Mouse (Mus musculus): ENCODE measurements at regions not wholly inside any gene's neighbourhood (a gene's known extent, or its start where the extent isn't known, plus 50 kb on each side); places are given as distances from the start of the nearest gene placed in this dataset.

- H3K36me3 ChIP-seq (ENCODE audit: poor library complexity, severe bottlenecking), result no peaks in the 10 kb centered on the region
- no peak overlapping the region for H3K4me3 ChIP-seq
- H3K9me3 ChIP-seq (replicated peaks), result no peaks in the 10 kb centered on the region
- H3K9ac ChIP-seq, result no peak overlapping the region
- no peak overlapping the region for H3K4me2 ChIP-seq
- H3K27ac ChIP-seq, result no peak overlapping the region
- WGBS, result 71% methylated on average over 5 of the region's 5 CpGs
- no peaks in the 10 kb centered on the region for H3K27me3 ChIP-seq
- no peaks in the 10 kb centered on the region for H3K4me1 ChIP-seq
- ATAC-seq, result peak; percentile 36; the same call in 1 of the 2 replicates
Observed at GRCm38 (mm10) chr16:71812840-71813239, 495.3 kb upstream of the Robo1 start.

GRCm38 (mm10) chr16:71835325-71835724, 472.8 kb upstream of the Robo1 start:
- no peak overlapping the region for H3K9ac ChIP-seq
- 83% methylated on average over 2 of the region's 2 CpGs for WGBS
- H3K27ac ChIP-seq, result no peak overlapping the region
- H3K9me3 ChIP-seq (replicated peaks), result no peaks in the 10 kb centered on the region
- no peak overlapping the region for H3K4me2 ChIP-seq
- ATAC-seq, result no peak
- H3K4me1 ChIP-seq, result no peaks in the 10 kb centered on the region
- H3K27me3 ChIP-seq, result no peaks in the 10 kb centered on the region
- no peaks in the 10 kb centered on the region for H3K36me3 ChIP-seq (ENCODE audit: poor library complexity, severe bottlenecking)
- H3K4me3 ChIP-seq, result no peak overlapping the region

GRCm38 (mm10) chr16:71850097-71850496, 458.0 kb upstream of the Robo1 start:
- H3K27ac ChIP-seq, result no peak overlapping the region
- H3K4me2 ChIP-seq, result no peak overlapping the region
- no peaks in the 10 kb centered on the region for H3K9me3 ChIP-seq (replicated peaks)
- H3K9ac ChIP-seq, result no peak overlapping the region
- ATAC-seq, result no peak
- WGBS, result 82% methylated on average over 3 of the region's 3 CpGs
- no peak overlapping the region for H3K4me3 ChIP-seq
- H3K36me3 ChIP-seq (ENCODE audit: poor library complexity, severe bottlenecking), result no peaks in the 10 kb centered on the region
- H3K27me3 ChIP-seq, result no peaks in the 10 kb centered on the region
- peaks cover 6% of the 10 kb centered on the region for H3K4me1 ChIP-seq

- H3K4me3 ChIP-seq, result no peak overlapping the region
- no peak overlapping the region for H3K27ac ChIP-seq
- H3K9me3 ChIP-seq (replicated peaks), result no peaks in the 10 kb centered on the region
- no peaks in the 10 kb centered on the region for H3K36me3 ChIP-seq (ENCODE audit: poor library complexity, severe bottlenecking)
- 82% methylated on average over 3 of the region's 3 CpGs for WGBS
- no peak for ATAC-seq
- H3K4me1 ChIP-seq, result no peaks in the 10 kb centered on the region
- H3K9ac ChIP-seq, result no peak overlapping the region
- no peak overlapping the region for H3K4me2 ChIP-seq
- no peaks in the 10 kb centered on the region for H3K27me3 ChIP-seq
Observed at GRCm38 (mm10) chr16:71851590-71852190, 456.4 kb upstream of the Robo1 start.

- ATAC-seq, result no peak
- Histone ChIP-seq H3K4me1 (no peaks in the 10 kb centered on the region), H3K4me2 (no peak overlapping the region), H3K27ac (no peak overlapping the region), H3K4me3 (no peak overlapping the region), H3K9me3 (replicated peaks) (no peaks in the 10 kb centered on the region), H3K36me3 (ENCODE audit: poor library complexity, severe bottlenecking) (no peaks in the 10 kb centered on the region), H3K27me3 (no peaks in the 10 kb centered on the region), H3K9ac (no peak overlapping the region)
Observed at GRCm38 (mm10) chr16:71857877-71858276, 450.2 kb upstream of the Robo1 start.

- 93% methylated on average over 2 of the region's 2 CpGs for WGBS
- no peaks in the 10 kb centered on the region for H3K9me3 ChIP-seq (replicated peaks)
- no peak for ATAC-seq
- no peak overlapping the region for H3K4me3 ChIP-seq
- H3K36me3 ChIP-seq (ENCODE audit: poor library complexity, severe bottlenecking), result no peaks in the 10 kb centered on the region
- no peak overlapping the region for H3K9ac ChIP-seq
- no peaks in the 10 kb centered on the region for H3K27me3 ChIP-seq
- H3K4me1 ChIP-seq, result no peaks in the 10 kb centered on the region
- no peak overlapping the region for H3K27ac ChIP-seq
- no peak overlapping the region for H3K4me2 ChIP-seq
Observed at GRCm38 (mm10) chr16:71860205-71860604, 447.9 kb upstream of the Robo1 start.

GRCm38 (mm10) chr16:71885701-71886100, 422.4 kb upstream of the Robo1 start:
- ATAC-seq, result no peak
- H3K4me2 ChIP-seq, result no peak overlapping the region
- no peaks in the 10 kb centered on the region for H3K9me3 ChIP-seq (replicated peaks)
- H3K4me3 ChIP-seq, result no peak overlapping the region
- H3K4me1 ChIP-seq, result no peaks in the 10 kb centered on the region
- no peak overlapping the region for H3K9ac ChIP-seq
- 87% methylated on average over 4 of the region's 4 CpGs for WGBS
- no peaks in the 10 kb centered on the region for H3K36me3 ChIP-seq (ENCODE audit: poor library complexity, severe bottlenecking)
- no peak overlapping the region for H3K27ac ChIP-seq
- no peaks in the 10 kb centered on the region for H3K27me3 ChIP-seq

GRCm38 (mm10) chr16:71889679-71890078, 418.4 kb upstream of the Robo1 start:
- Histone ChIP-seq H3K4me1 (no peaks in the 10 kb centered on the region), H3K36me3 (ENCODE audit: poor library complexity, severe bottlenecking) (no peaks in the 10 kb centered on the region), H3K4me2 (no peak overlapping the region), H3K9me3 (replicated peaks) (no peaks in the 10 kb centered on the region), H3K9ac (no peak overlapping the region), H3K4me3 (no peak overlapping the region), H3K27me3 (no peaks in the 10 kb centered on the region), H3K27ac (no peak overlapping the region)
- 71% methylated on average over 2 of the region's 2 CpGs for WGBS
- ATAC-seq, result no peak

- H3K4me2 ChIP-seq, result no peak overlapping the region
- H3K4me1 ChIP-seq, result no peaks in the 10 kb centered on the region
- H3K27ac ChIP-seq, result no peak overlapping the region
- H3K4me3 ChIP-seq, result no peak overlapping the region
- H3K27me3 ChIP-seq, result no peaks in the 10 kb centered on the region
- 92% methylated on average over 13 of the region's 13 CpGs for WGBS
- no peak overlapping the region for H3K9ac ChIP-seq
- H3K36me3 ChIP-seq (ENCODE audit: poor library complexity, severe bottlenecking), result no peaks in the 10 kb centered on the region
- no peak for ATAC-seq
- no peaks in the 10 kb centered on the region for H3K9me3 ChIP-seq (replicated peaks)
Observed at GRCm38 (mm10) chr16:71923111-71923510, 385.0 kb upstream of the Robo1 start.

- WGBS, result 88% methylated on average over 2 of the region's 2 CpGs
- no peaks in the 10 kb centered on the region for H3K36me3 ChIP-seq (ENCODE audit: poor library complexity, severe bottlenecking)
- no peak overlapping the region for H3K27ac ChIP-seq
- H3K9me3 ChIP-seq (replicated peaks), result no peaks in the 10 kb centered on the region
- H3K9ac ChIP-seq, result no peak overlapping the region
- H3K4me1 ChIP-seq, result no peaks in the 10 kb centered on the region
- no peaks in the 10 kb centered on the region for H3K27me3 ChIP-seq
- H3K4me3 ChIP-seq, result no peak overlapping the region
- ATAC-seq, result no peak
- no peak overlapping the region for H3K4me2 ChIP-seq
Observed at GRCm38 (mm10) chr16:71944165-71944564, 363.9 kb upstream of the Robo1 start.

- Histone ChIP-seq H3K4me3 (no peak overlapping the region), H3K9me3 (replicated peaks) (no peaks in the 10 kb centered on the region), H3K9ac (no peak overlapping the region), H3K27ac (no peak overlapping the region), H3K27me3 (no peaks in the 10 kb centered on the region), H3K36me3 (ENCODE audit: poor library complexity, severe bottlenecking) (no peaks in the 10 kb centered on the region), H3K4me2 (no peak overlapping the region), H3K4me1 (no peaks in the 10 kb centered on the region)
- ATAC-seq, result no peak
- WGBS, result 95% methylated on average over 2 of the region's 2 CpGs
Observed at GRCm38 (mm10) chr16:71944846-71945245, 363.3 kb upstream of the Robo1 start.

- Histone ChIP-seq H3K27ac (no peak overlapping the region), H3K4me2 (no peak overlapping the region), H3K9ac (no peak overlapping the region), H3K4me1 (no peaks in the 10 kb centered on the region), H3K9me3 (replicated peaks) (no peaks in the 10 kb centered on the region), H3K4me3 (no peak overlapping the region), H3K36me3 (ENCODE audit: poor library complexity, severe bottlenecking) (no peaks in the 10 kb centered on the region), H3K27me3 (no peaks in the 10 kb centered on the region)
- 78% methylated on average over 2 of the region's 2 CpGs for WGBS
- ATAC-seq, result no peak
Observed at GRCm38 (mm10) chr16:71952879-71953406, 355.2 kb upstream of the Robo1 start.

- no peak overlapping the region for H3K4me2 ChIP-seq
- no peaks in the 10 kb centered on the region for H3K36me3 ChIP-seq (ENCODE audit: poor library complexity, severe bottlenecking)
- no peaks in the 10 kb centered on the region for H3K4me1 ChIP-seq
- H3K9me3 ChIP-seq (replicated peaks), result no peaks in the 10 kb centered on the region
- no peak overlapping the region for H3K27ac ChIP-seq
- H3K4me3 ChIP-seq, result no peak overlapping the region
- no peak for ATAC-seq
- H3K27me3 ChIP-seq, result no peaks in the 10 kb centered on the region
- H3K9ac ChIP-seq, result no peak overlapping the region
Observed at GRCm38 (mm10) chr16:71963579-71963978, 344.5 kb upstream of the Robo1 start.

All from forebrain, embryonic 13.5 days (tissue).